Mouse (Mus musculus) thymus, adult 2 months (tissue): ENCODE measurements around the gene C8a.

Experiments used
- CTCF ChIP-seq: fragments of 200-500 bp; IDR thresholded peaks from 2 replicates; pipeline ENCODE4 v1.5.1; 2012; ENCODE audit warnings: mild to moderate bottlenecking, control low read depth, low read length, moderate library complexity, borderline replicate concordance; ENCODE audit not compliant: control insufficient read depth, poor library complexity, insufficient read depth; ENCODE audit errors: extremely low read depth
- POLR2A ChIP-seq: fragments of 200-500 bp; IDR thresholded peaks from 2 replicates; pipeline ENCODE4 v1.6.1; 2012; ENCODE audit warnings: mild to moderate bottlenecking, low read length, control low read depth, moderate library complexity; ENCODE audit not compliant: control insufficient read depth, poor library complexity, insufficient read depth; ENCODE audit errors: extremely low read depth

DNA sequence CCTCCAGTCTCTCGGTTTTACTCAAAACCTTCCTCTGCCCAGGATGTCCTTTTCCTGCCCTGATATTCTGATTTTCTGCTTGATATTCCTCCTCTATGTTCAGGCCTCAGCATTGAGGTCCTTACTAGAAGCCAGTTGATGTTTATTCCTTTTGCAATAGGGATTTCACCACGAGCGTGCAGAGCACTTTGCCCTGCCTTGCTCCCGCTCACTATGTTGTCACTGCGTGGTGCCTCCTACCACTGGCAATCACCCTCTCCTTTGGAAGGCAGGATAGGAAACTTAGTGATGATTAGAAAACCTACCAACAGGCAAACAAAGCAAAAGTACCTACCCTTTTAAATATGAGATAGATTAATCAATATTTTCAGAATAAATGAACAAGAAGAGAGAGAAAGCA lies 96.7 kb downstream of the C8a start:
- TF ChIP-seq CTCF (no peak), POLR2A (no peak)
